Mouse (Mus musculus) c-Kit-negative CD71-positive TER-119-positive erythroid progenitor cells, embryonic 14.5 days (primary cell): ENCODE measurements around the gene Frmpd2.
"Not testable (repeated sequence)": the region's sequence is repeated elsewhere in the genome, so short reads cannot be mapped to it uniquely, and the experiment has no call there.

Experiments used
- DNase-seq: peaks from one replicate; pipeline ENCODE4 v3.0.0-alpha.2; 2013; ENCODE audit warnings: low read depth, low spot score

Gene Frmpd2

GRCm38 (mm10) chr14:33471331-33471730, at the start of gene Frmpd2:
Frmpd2 (plus strand) TSS chr14:33471696.
- no peak for DNase-seq

GRCm38 (mm10) chr14:33423003-33423402, 48.5 kb upstream of the Frmpd2 start:
- DNase-seq: no peak

GRCm38 (mm10) chr14:33424124-33424523, 47.4 kb upstream of the Frmpd2 start:
- DNase-seq: no peak

- DNase-seq: not testable (repeated sequence)
These were observed 39.0 kb upstream of the Frmpd2 start for GRCm38 (mm10) chr14:33432485-33432884.

- no peak for DNase-seq
These were observed 27.7 kb upstream of the Frmpd2 start for GRCm38 (mm10) chr14:33443780-33444179.

GRCm38 (mm10) chr14:33445962-33446361, 25.5 kb upstream of the Frmpd2 start:
- no peak for DNase-seq

GRCm38 (mm10) chr14:33446561-33447023, 24.9 kb upstream of the Frmpd2 start:
- DNase-seq: peak; percentile 19

- peak; percentile 91 for DNase-seq
These were observed 24.4 kb upstream of the Frmpd2 start, which contains the start of gene Mapk8 for GRCm38 (mm10) chr14:33447027-33447569. Mapk8 (minus strand) TSS chr14:33447158.

- DNase-seq: no peak
These were observed 23.2 kb upstream of the Frmpd2 start for GRCm38 (mm10) chr14:33448276-33448675.

GRCm38 (mm10) chr14:33449296-33449840, 22.1 kb upstream of the Frmpd2 start:
- DNase-seq: no peak

GRCm38 (mm10) chr14:33450331-33450730, 21.2 kb upstream of the Frmpd2 start:
- DNase-seq: no peak

- no peak for DNase-seq
These were observed 7.8 kb upstream of the Frmpd2 start for GRCm38 (mm10) chr14:33463658-33464057.

- DNase-seq: no peak
These were observed 3.7 kb upstream of the Frmpd2 start for GRCm38 (mm10) chr14:33467766-33468165.

GRCm38 (mm10) chr14:33474461-33474860, 3.0 kb downstream of the Frmpd2 start:
- DNase-seq: no peak

GRCm38 (mm10) chr14:33476094-33476760, 4.7 kb downstream of the Frmpd2 start:
- no peak for DNase-seq

- no peak for DNase-seq
These were observed 10.5 kb downstream of the Frmpd2 start for GRCm38 (mm10) chr14:33481991-33482390.

- DNase-seq: no peak
These were observed 16.5 kb downstream of the Frmpd2 start for GRCm38 (mm10) chr14:33487805-33488550.

GRCm38 (mm10) chr14:33495226-33495625, 23.7 kb downstream of the Frmpd2 start:
- DNase-seq: no peak

- DNase-seq: no peak
These were observed 25.9 kb downstream of the Frmpd2 start for GRCm38 (mm10) chr14:33497418-33497817.

- no peak for DNase-seq
These were observed 27.4 kb downstream of the Frmpd2 start for GRCm38 (mm10) chr14:33498849-33499248.

- no peak for DNase-seq
These were observed 29.1 kb downstream of the Frmpd2 start for GRCm38 (mm10) chr14:33500631-33501030.

GRCm38 (mm10) chr14:33503311-33503710, 31.8 kb downstream of the Frmpd2 start:
- DNase-seq: no peak
